Mouse (Mus musculus) c-Kit-positive CD71-positive TER-119-negative erythroid progenitor cells, embryonic 14.5 days (primary cell): ENCODE results near the gene A630023A22Rik.
A peak's percentile ranks its signal among the peaks of the same experiment; 100 is the strongest.

ENCODE experiments used
- DNase-seq: peaks from one replicate; pipeline ENCODE4 v3.0.0-alpha.2; 2013; ENCODE audit warnings: low read depth

A630023A22Rik gene

GRCm38 (mm10) chr14:34086806-34087205 is 15.7 kb downstream of the A630023A22Rik start:
- DNase-seq, result no peak

GRCm38 (mm10) chr14:34085731-34086130 is 16.8 kb downstream of the A630023A22Rik start, which contains the start of gene Anxa8:
Anxa8 (plus strand) TSS chr14:34085981.
- DNase-seq, result no peak

GRCm38 (mm10) chr14:34080321-34080997 is 22.1 kb downstream of the A630023A22Rik start:
- peak; percentile 23 for DNase-seq

GRCm38 (mm10) chr14:34078293-34078692 is 24.3 kb downstream of the A630023A22Rik start:
- DNase-seq, result no peak

- DNase-seq, result no peak
These were observed 25.3 kb downstream of the A630023A22Rik start for GRCm38 (mm10) chr14:34077222-34077621.

GRCm38 (mm10) chr14:34075346-34075745 is 27.2 kb downstream of the A630023A22Rik start:
- no peak for DNase-seq

GRCm38 (mm10) chr14:34071665-34072064 is 30.9 kb downstream of the A630023A22Rik start:
- no peak for DNase-seq

- no peak for DNase-seq
These were observed 50.0 kb downstream of the A630023A22Rik start, which contains the start of gene Antxrl for GRCm38 (mm10) chr14:34052516-34052915. Antxrl (plus strand) TSS chr14:34052707.

- no peak for DNase-seq
These were observed 52.3 kb downstream of the A630023A22Rik start for GRCm38 (mm10) chr14:34050101-34050779.

- DNase-seq, result no peak
These were observed 59.2 kb downstream of the A630023A22Rik start for GRCm38 (mm10) chr14:34043341-34043740.

GRCm38 (mm10) chr14:34041241-34041640 is 61.3 kb downstream of the A630023A22Rik start:
- DNase-seq, result no peak

- no peak for DNase-seq
These were observed 68.5 kb downstream of the A630023A22Rik start for GRCm38 (mm10) chr14:34033841-34034610.

- no peak for DNase-seq
These were observed 75.8 kb downstream of the A630023A22Rik start for GRCm38 (mm10) chr14:34026710-34027109.

GRCm38 (mm10) chr14:34016938-34017337 is 85.6 kb downstream of the A630023A22Rik start:
- DNase-seq, result no peak

- no peak for DNase-seq
These were observed 86.2 kb downstream of the A630023A22Rik start, which contains the start of gene Gm5460 for GRCm38 (mm10) chr14:34016381-34016780. Gm5460 (plus strand) TSS chr14:34016758.

- DNase-seq, result no peak
These were observed 87.5 kb downstream of the A630023A22Rik start, which contains the start of gene Gm30083 for GRCm38 (mm10) chr14:34015063-34015462. Gm30083 (minus strand) TSS chr14:34015182.

- no peak for DNase-seq
These were observed 100.2 kb downstream of the A630023A22Rik start for GRCm38 (mm10) chr14:34002358-34002757.

- DNase-seq, result no peak
These were observed 101.1 kb downstream of the A630023A22Rik start for GRCm38 (mm10) chr14:34001445-34001844.
